Mouse (Mus musculus) kidney, postnatal 4 days (tissue): ENCODE data around the gene Gm13212.
A peak's percentile ranks its signal among the peaks of the same experiment; 100 is the strongest.
"Not testable (repeated sequence)": the region's sequence is repeated elsewhere in the genome, so short reads cannot be mapped to it uniquely, and the experiment has no call there.

Experiments
- DNase-seq, 2 experiments: peaks; one replicate each; pipeline ENCODE4 v3.0.0; 2021; ENCODE audit warnings: mixed read lengths in 2 of 2

Gm13212 gene

GRCm38 (mm10) chr4:145585078-145585477, at the start of gene Gm13212:
Gene Gm13212 (plus strand): TSS chr4:145585166.
- DNase-seq = peak; percentile 8 to 27

DNA sequence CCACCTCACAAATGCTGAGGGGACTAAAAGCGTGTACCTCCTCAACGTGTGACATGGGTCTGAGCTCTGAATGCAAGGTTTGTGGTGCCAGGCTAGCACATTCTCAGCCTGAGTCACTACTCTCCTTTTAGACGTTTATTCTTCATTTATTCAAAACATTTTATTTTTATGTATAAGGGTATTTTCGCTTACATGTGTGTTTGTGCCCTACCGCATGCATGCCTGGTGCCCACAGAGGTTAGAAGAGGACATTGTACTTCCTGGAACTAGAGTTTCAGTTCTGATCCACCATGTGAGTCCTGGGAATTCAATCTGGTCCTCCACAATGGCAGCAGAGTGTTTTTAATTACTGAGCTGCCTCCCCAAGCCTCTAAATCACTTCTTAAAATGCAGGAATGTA, 41.1 kb upstream of the Gm13212 start:
- not testable (repeated sequence) for DNase-seq

DNA sequence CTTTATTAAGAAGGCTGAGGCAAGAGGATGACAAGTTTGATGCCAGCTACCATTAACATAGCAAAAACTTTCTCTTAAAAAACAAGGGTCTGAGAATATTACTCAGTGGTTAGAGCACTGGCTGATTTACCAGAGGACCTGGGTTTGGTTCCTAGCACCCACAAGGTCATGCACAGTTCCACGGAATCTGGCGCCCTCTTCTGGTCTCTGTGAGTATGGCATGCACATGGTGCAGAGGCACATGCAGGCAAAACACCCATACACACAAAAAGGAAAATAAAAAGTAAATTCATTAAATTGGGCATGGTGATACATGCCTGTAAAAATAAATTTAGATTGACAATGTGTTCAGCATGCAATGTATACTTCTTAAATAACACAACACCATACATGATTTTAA, 39.9 kb upstream of the Gm13212 start:
- not testable (repeated sequence) for DNase-seq

GRCm38 (mm10) chr4:145545734-145546349, 39.1 kb upstream of the Gm13212 start:
- not testable (repeated sequence) for DNase-seq

DNA sequence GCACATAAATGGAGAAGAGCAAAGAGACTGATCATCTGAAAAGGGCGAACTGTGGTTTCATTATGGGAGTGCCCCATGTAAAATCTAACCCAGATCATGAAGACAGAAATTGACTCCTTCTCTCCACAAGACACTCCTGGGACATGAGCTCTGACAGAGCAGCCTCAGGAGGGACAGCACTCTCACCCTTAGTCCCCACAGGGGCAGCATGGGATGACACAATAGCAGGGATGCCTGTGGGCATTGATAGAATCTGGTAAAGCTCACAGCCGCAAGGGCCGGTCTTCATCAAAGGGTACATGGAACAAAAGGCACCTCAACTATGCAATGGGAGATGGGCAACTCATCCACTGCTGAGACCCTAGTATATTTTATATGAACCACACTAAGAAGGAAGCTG, 38.5 kb upstream of the Gm13212 start:
- DNase-seq = not testable (repeated sequence)

DNA sequence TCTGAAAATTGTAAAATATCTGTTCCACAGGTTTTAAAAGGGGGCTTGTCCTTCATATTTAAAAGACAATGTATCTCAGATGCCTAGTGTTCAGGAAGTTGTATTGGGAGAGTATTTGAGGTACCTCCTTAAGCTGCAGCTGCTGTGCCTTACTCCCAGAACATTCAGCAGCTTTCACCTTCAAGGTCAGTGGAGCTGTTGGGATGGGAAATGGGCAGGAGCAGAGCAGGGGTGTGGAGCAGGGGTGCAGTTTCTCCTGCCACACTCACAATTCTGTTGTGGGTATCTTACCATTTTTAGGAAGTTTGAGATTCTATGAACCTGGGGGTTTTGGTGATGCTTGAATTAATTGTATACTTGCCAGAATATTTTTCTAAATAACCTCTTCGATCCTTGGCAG, 28.3 kb upstream of the Gm13212 start:
- no peak for DNase-seq

- no peak for DNase-seq
Measured at GRCm38 (mm10) chr4:145559505-145560099, 25.4 kb upstream of the Gm13212 start.

- peak in 1 of 2 experiments; percentile 18 for DNase-seq
Measured at GRCm38 (mm10) chr4:145564111-145564821, 20.7 kb upstream of the Gm13212 start.

DNA sequence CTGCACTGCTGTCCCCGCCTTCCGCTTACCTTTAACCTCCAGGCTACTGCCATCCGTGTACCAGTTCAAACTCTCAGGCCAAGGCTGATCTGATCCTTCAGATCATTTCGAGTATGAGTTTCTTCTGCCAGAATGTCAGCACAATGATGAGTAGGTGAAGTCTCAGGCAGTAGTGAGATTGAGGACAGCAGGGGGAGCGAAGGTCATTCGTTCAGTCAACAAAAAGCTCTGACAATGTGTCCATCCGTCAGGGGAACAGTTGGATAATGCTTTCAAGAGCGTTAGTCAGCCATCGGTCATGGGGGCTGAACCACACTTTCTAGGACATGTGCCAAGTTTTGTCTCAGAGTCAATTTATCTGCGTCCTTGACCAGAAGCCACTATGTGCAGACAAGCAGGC, 14.5 kb upstream of the Gm13212 start:
- DNase-seq = not testable (repeated sequence)

DNA sequence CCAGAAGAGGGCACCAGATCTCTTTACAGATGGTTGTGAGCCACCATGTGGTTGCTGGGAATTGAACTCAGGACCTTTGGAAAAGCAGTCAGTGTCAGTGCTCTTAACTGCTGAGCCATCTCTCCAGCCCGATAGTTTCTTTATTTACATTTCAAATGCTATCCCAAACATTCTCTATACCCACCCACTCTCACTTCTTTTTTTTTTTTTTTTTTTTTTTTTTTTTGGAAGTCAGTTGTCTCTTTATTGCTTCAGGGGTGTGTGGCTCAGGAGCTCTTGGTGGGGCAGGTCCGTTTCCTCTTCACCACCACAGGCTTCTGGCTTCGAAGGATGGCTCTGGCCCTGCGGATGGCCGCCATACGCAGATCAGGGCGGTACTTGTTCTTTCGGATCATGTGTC, 8.3 kb upstream of the Gm13212 start:
- not testable (repeated sequence) for DNase-seq

GRCm38 (mm10) chr4:145580333-145580732, 4.6 kb upstream of the Gm13212 start:
- DNase-seq = not testable (repeated sequence)

DNA sequence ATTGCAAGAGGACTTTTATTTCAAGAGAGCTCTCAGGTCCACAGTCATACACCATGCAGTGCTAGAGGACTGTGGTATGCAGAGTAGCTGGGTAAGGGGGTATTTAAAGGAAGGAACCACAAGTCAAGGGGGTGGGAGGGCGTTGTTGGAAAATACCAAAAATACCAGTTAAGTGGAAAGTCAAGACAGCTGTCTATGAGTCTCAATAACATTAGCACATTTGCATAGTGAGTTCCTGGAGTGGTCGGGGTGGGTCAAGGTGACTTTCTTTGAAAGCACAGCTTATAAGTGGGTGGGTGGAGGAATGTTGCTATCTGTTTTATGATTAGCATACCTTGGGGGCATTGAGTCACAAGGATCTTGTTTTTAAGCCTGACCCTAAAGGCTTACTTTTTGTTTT, 1.1 kb downstream of the Gm13212 start:
- DNase-seq = not testable (repeated sequence)

- not testable (repeated sequence) for DNase-seq
Measured at GRCm38 (mm10) chr4:145594183-145594582, 9.2 kb downstream of the Gm13212 start.

DNA sequence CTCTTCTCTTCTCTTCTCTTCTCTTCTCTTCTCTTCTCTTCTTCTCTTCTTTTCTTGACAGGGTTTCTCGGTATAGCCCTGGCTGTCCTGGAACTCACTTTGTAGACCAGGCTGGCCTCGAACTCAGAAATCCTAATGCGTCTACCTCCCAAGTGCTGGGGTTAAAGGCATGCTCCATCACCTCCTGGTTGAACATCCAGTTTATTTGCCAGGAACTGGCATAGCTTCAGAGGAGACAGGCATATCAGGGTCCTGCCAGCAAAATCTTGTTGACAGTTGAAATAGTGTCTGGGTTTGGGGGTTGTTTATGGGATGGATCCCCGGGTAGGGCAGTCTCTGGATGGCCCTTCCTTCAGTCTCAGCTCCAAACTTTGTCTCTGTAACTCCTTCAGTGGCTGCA, 9.8 kb downstream of the Gm13212 start:
- DNase-seq = not testable (repeated sequence)

GRCm38 (mm10) chr4:145640416-145641185, 55.6 kb downstream of the Gm13212 start:
- peak; percentile 6 to 19 for DNase-seq

- not testable (repeated sequence) for DNase-seq
Measured at GRCm38 (mm10) chr4:145670385-145670784, 85.4 kb downstream of the Gm13212 start, which contains the start of gene Zfp980. Gene Zfp980 (plus strand): TSS chr4:145670685.

DNA sequence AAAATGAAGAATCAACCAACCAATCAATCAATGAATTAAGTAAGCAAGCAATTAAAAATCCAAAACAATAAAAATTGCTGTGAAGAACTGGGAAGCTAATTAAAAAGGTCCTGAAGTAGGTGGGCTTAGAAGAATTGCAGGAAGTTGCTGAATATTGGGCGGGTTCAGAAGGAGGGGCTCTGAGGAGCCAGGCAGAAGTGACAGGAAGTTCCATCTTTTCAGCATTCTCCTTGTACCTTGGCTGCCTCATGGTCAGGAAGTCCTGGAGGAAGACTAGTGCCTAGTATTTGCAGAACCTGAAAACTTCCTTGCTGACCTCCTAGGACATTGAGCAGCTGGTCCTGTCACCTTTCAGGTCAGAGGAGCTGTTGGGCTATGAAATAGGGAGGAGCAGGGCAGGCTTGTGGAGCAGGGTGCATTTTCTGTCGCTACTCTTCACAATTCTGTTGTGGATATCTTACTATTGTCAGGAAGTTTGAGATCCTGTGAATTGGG, 89.4 kb downstream of the Gm13212 start:
- DNase-seq = not testable (repeated sequence)
